Mouse (Mus musculus) thymus, postnatal 25 days (tissue): ENCODE measurements at regions not wholly inside any gene's neighbourhood (a gene's known extent, or its start where the extent isn't known, plus 50 kb on each side); places are given as distances from the start of the nearest gene placed in this dataset.
"Not testable (repeated sequence)": the region's sequence is repeated elsewhere in the genome, so short reads cannot be mapped to it uniquely, and the experiment has no call there.

Experiments
- DNase-seq: peaks from one replicate; pipeline ENCODE4 v3.0.0; 2022

DNA sequence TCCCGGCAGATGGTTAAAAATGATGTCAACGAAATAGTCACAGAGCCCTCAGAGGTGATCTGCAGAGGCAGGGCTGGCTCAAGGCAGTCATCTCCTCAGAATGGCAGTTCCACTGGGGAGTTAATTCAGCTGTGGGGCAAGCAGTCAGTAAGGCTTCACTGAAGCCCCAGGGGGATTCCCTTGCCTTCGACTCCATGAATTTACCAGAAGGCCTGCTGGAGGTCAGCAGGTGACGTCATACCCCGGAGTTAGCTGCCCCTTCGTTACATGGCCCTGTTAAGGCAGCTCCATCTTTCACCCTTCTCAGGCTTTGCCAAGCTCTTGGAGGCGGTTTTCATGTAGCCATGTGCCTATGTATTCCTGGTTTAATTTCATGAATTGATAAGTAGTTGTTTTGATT is 178.6 kb downstream of the Fam43a start:
- no peak for DNase-seq

DNA sequence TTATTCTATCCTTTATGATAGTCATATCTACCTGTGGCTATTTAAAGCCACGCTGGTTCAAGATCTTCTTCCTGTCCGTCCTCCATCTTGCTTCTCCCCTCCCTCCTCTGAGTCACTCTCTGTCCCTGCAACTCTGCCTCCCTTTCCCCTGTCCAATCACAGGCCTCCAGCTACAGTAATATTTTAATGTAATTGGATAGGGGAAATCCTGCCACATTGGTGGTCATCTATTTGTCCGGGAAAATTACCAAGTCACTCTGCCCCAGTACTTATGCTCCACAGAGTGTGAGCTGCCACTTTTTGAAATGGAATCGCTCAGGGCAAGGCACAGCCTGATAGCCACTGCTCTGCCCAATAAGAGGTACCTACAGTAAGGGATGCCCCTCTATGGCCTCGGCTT is 179.4 kb downstream of the Fam43a start:
- no peak for DNase-seq

DNA sequence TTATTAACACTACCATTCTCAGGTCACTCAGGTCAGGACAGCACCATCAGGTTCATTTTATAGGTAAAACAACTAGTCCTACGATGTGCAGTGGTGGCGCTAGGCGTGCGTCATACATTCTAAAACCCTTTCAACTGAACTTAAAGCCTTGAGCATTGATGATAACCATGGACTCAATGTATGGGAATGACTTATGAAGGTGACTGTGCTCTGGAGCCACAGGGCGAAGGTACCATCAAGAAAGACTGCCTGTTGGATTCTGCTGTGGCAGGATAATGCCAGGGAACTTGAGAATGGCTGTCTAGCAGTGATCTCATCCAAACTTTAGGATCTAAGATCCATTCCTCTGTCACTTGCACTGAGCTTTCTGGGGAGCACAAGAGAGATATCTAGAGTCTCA is 184.7 kb downstream of the Fam43a start:
- no peak for DNase-seq

DNA sequence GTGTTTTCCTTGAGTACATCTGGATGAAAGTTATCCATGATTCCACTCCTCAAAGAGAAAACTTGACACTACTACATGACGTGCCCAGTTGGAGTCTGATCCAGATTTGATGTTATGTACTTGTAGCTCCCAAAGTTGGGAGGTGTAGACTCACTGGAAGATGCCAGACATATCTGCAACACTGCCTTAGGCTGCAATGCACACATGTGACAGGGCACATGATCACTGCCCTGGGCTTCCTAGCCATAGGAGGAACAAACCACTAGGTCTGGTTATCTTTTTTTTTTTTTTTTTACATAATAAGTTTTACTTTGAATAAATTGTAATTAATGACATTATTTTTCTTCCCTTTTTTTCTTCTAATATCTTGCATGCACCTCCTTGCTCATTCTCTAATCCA is 185.4 kb downstream of the Fam43a start:
- no peak for DNase-seq

DNA sequence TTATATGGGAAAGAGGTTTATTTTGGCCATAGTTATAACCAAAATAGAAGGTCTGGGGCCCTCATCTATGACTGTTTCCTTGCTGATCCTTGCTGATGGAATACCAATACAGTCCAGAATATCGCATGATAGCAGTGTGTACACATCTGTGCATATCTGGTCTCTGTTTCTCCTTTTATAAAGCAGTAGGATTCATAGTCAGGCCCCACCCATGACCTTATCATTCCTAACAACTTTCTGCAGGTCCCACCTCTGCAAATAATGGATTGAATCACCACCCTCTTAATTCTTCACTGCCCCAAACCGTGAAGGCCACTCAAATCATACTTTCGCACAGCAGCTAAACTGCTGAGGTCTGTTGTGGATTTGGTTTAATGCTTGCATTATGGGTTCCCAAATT is 186.5 kb downstream of the Fam43a start:
- DNase-seq = no peak

DNA sequence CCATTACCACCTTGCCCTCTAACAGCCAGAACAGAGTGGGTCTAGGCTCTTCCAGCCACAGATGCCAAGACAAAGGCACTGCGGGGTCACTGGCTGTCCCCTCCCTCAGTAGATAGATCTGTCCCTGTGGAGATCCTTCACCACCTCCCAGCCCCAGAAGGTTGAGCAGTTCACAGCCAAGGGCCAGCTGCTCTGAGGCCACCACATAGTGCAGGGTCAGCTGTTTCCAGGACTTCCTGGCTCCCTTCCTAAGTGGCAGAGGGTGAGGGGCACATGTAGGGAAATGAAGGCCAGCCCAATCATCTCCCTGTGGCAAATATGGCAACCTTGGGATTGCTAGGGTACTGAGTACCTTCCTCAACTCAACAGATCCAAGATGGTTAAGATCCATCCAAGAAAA is 187.8 kb downstream of the Fam43a start:
- no peak for DNase-seq

DNA sequence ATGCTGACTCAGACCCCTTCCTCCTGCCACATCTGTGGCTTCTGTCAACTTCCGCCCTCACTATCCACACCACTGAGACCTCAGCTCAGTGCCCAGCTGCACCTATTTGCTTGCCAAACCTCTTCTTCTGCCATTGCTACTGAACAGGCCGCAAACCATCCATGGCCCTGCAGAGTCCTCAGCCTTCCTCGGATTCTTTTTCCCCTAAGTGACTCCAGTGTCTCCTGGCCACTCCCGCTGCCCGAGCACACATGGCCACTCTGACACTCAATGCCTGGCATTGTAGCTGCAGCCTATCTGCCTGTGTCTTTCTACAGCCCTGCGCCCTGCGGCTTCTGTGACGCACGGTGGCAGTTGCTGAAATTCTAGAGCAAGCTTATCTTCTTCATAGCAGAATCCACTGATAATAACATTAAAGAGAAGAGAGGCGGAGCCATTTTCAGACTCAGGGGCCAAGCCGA is 188.8 kb downstream of the Fam43a start:
- DNase-seq = no peak

DNA sequence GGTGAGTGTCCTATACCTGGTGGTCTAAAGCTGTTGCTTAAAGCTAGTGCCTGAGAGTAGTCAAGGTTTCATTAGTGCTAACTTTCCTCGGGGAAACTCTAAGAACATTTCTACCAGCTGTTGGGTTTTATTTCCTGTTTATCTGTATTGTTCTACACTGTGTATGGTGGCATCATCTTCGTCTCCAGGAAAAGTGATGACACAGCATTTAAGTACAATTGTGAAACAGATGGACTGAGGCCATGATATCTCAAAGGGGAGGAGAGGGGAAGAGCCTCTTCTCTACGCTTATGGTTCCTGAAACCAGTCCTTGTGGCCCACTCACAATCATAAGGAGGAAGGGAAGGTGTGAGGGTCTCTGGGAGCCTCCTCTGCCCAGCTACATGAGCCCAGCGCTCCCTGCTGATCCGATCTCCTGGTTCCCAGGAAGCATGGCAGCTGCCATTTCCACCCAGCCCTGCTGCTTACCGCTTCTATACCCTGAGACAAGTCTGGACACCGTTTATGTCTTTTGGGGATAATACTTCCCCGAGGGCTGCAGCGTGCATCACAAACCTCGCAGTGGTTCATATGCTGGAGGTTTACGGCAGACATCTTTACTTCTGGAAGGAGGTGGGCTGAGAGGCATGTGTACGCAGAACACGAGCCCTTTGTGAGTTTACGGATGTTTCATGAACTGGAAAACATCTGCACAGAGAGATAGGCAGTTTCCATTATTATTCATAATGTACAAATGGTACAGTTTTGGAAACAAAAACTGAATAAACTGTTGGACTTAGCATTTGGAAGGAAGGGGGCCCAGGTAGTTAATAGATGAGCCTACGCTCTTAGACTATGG is 189.6 kb downstream of the Fam43a start:
- DNase-seq = no peak

DNA sequence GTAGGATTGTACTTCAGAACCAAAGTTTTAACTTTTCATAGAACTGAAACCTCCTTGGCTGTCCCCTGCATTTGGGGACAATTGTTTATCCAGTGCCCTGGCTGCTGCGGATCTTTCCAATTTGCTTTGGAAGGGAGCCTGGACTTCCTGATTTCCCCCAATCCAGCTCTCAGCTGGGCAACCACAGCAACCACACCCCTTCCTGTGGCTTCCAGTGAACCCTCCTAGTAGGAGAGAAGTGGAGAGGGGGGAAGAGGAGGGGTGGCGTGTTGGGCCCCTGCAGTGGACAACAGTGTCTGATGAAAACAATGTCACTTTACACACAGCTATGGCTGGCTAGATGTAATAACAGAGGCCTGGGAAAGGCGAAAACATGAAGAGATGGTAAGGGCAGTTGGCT is 190.5 kb downstream of the Fam43a start:
- no peak for DNase-seq

DNA sequence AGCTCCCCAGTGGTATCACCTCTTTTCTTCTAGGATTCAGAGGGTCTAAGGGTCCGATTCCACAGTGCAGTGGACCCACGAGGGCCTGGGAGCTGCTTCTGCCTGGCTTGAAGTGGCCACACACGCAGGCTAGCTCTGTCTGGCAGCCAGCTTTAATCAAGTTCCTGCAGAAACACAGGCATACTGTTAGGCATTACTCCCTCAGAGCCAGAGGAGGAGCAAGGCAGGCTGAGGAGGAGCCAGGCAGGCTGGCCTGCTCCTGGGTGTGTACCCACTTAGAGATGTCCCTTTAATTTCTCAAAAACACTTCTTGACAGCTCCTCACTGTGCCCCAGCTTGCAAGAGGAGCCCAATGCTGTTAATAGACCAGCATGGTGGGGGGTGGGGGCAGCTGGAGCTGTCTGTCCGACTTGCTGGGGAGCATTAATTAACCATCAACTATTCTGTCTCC is 191.1 kb downstream of the Fam43a start:
- DNase-seq = no peak

DNA sequence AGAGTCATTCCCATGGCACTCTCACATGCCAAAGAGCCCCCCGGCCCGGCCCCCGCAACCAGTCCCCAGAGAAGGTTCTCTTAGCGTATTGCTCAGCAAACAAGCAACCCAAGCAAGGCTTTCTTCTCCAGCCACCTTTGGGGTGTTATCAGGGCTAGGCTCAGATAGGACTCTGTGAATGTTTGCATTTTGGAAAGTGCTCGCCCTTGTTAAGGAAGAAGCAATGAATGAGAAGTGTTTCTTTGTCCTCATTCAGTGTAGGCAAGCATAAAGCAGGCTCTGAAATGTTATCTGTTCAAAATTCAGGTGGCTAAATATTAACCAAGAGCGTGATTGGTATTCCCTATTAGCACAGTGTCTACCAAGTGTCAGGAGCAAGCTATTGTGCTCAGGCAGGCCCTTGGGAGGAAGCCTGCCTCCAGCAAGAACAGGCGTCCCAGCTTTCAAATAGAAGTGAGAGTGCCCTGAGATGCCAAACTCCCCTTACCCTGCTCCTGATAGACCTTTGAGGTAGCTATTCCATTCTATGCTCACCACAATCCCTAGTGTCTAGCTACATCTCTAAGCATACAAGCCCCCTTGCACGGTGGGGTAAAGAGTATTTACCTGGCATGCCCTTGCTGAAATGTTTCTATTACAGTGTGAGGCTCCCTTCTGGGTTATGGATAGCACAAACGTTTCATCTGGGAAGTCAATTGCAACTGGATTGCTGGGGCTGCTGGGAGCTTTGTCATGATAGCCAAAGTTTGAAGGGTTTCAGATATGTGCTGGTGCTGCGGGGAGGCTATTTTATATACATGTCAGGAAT is 191.7 kb downstream of the Fam43a start:
- no peak for DNase-seq

DNA sequence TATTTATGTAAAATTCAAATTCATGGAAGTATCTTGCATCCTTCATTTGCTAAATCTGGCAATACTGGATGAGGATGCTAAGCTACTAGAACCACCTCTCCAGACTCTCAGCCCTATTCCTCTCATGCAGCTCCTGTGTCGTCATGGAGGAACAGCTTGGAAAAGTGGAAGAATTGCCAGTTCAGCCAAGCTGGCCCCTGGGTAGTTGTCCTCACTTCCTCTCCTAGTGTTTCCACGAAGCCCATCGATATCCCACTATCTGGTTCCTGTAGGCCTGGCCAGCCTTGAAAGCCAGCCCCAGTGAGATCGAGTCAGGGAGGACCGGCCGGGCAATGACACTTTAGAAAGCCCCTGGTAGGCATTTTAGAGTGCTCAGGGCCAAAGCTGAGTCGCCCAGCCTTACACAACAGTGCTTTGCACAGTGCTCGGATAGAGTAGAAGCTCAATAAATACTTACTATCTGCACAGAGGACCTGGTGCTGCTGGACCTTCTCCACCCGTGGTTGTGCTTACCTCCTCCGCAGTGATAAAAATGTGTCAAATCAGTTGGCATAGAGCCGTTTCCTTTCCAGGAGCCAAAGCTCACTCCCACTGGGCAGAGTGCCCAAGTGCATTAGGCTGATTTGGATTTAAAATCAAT is 193.3 kb downstream of the Fam43a start:
- no peak for DNase-seq

DNA sequence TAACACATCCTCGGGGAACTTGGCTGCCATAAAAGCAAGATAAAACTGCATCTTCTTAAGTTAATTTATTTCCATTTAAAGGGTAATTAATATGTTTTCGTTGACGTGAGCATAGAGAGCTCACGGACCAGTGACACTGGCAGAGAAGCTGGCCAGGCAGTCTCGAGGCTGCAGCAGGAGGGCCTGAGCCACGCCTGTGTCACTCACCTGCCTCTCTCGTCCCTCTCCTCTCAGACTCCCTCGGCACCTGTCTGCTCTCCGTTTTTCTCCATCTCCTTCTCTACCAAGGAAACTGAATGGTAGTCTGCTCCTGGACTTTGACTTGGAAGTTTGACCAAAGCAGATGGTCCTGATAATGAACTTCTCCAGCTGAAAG is 193.8 kb downstream of the Fam43a start:
- DNase-seq = no peak

DNA sequence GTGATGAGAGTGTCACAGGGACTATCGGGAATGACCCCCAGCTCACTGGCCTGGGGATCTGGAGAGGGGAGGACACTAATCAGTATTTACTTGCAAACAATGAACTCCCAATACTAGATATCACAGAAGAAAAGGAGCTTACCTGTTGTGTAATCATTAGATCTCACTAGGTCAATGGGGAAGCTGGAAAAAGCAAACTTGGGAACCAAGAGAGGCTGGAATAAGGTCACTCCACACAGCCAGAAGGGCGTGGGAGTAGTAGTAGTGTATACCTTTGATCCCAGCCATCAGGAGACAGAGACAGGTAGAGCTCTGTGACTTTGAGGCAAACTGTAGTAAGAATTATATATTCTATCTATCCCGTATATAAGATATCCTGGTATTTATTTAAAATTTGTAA is 194.3 kb downstream of the Fam43a start:
- no peak for DNase-seq

DNA sequence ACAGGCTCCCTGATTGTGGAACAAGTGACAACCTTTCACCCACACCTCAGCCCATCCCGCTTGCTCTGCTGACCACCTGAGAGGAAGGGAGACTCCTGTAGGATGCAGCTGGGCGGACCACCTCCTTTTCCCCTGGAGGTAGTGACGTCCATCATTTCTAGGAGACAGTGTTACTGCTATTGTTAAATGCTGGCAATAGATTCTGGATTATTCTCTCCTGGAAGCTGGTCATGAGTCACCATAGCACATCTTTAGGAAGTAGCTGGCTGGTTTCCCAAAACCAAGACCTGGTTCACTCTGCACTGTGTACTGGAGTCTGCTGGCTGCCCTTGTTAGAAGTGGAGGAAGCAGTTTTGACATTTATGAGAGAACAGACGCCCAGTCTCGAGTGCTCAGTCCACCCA is 196.0 kb downstream of the Fam43a start:
- DNase-seq = no peak

DNA sequence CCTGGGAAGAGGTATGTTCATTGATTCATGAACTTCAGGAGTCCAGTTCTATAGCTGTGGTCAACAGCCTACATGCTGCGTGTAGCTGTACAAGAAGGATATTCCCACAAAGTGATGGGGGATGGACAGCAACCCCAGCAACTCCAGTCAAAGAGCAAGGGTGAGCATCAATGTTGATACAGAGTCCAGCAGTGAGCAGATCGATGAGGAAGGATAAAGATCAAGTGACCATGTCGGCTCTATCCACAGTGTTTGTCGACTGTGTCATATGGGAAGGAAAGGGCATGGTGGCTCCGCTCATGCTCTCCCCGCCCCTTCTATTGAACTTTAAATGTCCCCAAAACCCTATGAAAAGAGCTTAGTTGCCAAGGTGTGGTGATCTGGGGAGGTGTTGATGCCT is 196.6 kb downstream of the Fam43a start:
- DNase-seq = no peak

DNA sequence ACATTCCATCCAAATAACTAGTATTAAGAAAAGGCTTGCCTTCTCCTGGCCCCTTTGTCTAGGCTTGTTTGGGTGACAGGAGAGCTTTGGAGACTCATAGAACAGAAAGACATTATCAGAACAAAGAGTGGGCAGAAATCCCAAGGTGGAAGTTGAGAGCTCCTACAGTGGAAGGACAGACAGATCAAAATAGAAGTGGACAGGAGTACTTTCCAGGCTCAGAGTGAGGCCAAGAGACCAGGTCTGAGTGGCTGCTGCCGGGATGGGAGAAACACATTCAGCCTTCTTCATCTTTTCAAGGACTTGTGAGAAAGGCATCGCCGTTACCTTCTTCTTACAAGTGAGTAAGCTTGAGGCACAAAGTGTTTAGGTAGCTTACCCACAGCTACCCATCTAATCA is 197.5 kb downstream of the Fam43a start:
- no peak for DNase-seq

DNA sequence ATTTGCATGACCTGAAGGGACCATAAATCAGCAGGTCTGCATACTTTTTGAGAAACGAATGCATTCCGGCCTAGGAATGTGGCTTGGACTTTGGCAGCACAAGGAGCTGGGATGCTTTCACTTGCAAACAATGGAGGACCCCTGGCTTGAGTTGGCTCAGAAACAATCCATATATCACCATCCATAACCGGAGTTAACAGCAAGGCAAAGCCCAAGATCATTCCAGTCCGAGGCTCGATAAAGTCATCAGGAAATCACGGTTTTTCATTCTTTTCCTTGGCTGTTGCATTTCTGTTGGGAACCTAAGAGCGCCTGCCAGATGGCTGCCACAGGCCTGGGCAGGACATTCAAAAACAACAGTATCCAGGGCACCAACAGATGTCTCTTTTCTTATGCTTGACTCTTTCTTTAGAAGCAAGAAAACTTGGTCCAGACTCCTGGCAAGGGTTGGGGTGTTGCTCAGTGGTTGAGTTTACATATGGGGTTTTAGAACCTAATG is 198.5 kb downstream of the Fam43a start:
- DNase-seq = no peak

DNA sequence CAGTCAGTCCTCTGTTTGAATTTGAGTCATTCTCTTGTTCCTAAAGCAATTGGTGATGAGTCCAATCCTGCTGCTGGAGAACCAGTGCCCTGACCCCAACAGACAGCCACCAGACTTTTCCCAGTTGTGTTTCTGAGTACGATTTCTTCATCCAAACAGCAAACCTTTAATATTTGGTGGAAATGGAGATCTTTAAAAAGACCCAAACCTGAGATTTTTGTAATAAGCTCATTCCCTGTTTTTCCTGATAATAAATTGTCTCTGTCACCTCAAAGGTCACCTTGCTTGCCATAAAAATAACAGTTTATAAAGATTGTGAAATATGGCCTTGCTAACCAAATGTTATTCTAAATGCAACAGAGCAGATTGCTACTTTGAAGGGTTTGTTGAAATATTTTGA is 199.0 kb downstream of the Fam43a start:
- DNase-seq = no peak

DNA sequence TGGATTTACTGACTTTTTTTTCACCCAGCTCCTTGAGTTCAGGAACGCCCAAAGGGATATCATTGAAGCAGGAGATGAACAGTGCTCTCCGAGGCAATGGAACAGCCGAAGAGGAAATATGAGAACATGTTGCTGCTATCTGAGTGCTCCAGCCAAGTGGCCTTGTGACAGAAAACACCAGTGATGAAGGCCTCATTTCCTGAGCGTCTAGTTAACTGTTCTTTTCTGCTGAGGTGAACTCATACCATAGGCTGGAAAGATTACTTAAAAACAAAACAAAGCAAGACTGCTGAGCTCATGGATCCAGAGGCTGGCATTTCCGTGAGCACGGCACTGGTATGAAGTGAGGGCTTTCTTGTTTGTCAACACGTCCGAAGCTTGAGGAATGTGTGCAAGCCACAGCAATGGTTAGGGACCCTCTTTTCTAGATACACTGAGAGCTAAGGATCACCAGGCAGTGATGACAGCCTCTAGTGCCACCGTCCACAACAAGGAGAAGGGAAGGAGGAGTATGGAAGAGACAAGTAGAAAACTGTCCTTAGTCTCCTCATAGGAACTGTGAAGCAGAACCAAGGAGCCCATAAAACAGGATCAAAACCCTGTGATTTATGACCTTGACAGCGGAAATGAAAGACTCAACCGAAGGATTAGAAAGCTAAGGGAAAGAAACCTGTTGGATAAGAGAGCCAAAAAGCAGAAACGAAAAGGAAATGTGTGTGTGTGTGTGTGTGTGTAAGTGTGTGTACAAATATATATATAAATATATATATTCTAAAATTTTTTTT is 200.4 kb downstream of the Fam43a start:
- no peak for DNase-seq

DNA sequence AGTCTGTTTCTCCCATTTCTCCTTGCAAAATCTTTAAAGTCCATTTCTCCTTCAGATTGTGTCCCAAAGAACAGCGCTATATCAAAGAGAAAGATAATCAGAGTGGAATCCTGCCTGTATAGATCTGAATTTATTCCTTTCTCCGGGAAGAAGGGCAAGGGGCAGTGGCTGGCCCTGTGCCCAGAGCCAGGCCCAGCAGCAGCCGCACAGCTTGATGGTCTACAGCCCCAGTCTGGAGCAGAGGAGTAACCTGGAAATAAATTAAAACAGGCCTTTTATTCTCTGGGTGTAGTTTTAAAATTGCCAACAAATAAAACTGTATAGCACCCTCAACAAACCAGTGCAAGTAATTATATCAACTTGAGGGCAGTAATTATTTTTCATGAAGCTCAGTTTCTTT is 204.5 kb downstream of the Fam43a start:
- DNase-seq = no peak

DNA sequence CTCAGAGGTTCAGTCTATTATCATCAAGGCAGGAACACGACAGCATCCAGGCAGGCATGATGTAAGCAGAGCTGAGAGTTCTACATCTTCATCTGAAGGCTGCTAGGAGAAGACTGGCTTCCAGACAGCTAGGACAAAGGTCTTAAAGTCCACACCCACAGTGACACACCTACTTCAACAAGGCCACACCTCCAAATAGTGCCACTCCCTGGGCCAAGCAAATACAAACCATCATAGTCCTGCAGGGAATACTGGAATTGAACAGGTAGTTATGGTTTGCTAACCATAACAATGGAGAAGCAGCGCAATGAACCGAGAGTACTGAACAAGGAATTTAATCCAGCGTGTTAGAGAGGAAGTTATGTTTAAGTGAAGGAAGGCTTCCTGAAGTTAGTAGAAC is 206.7 kb downstream of the Fam43a start:
- not testable (repeated sequence) for DNase-seq
